Mouse (Mus musculus): ENCODE data around the gene Trf. TPM values are rescaled to one million over a fixed set of nuclear protein-coding genes. Genes with fewer than 3 reads are reported as not detected.

Trf gene
- total RNA-seq, 2 experiments from 2014 or later, result 39.7 to 47.5 TPM

DNA sequence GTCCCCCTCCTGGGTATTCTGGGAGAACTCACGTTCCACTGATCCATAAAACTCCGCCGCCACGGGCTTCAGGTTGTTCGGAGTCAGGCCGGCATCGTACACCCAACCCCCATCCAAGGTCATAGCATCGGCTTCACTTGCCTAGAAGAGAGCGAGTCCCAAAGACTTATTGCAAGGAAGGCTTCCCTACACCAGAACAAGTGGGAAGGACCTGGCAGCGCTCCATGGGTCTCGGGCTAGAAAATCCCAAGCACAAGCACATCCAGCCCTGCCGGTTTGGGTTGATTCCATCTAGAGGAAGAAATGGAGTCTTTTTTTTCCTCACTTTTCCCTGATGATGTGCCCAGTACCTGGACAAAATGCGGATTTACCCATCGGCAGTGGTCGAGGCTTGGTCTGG lies 3.4 kb downstream of the Trf start:
- intact Hi-C loops (cut with DNase I), result loop anchor here (5.0 kb wide), 1 partner anchor 75 kb away; no protein-coding TSS in a partner anchor
- no peak for DNase-seq (ENCODE audit: low spot score)

DNA sequence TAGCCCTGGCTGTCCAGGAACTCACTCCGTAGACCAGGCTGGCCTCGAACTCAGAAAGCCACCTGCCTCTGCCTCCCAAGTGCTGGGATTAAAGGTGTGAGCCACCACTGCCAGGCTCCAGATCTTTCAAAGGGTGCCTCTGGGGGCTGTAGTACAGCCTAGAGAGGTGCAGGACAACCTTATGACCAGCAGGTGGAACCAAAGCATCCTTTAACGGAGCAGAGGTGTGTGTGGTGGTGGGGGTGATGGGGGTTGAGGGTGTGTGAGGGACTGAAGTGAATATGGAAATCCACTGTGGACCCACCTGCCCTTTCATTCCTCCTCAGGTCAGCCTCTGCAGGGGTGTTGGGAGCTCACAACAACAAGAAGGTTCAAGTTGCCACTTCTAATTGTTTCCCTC lies 4.8 kb downstream of the Trf start:
- DNase-seq (ENCODE audit: low spot score), result no peak
- intact Hi-C loops (cut with DNase I), result loop anchor here (5.0 kb wide), 1 partner anchor 77 kb away; no protein-coding TSS in a partner anchor

DNA sequence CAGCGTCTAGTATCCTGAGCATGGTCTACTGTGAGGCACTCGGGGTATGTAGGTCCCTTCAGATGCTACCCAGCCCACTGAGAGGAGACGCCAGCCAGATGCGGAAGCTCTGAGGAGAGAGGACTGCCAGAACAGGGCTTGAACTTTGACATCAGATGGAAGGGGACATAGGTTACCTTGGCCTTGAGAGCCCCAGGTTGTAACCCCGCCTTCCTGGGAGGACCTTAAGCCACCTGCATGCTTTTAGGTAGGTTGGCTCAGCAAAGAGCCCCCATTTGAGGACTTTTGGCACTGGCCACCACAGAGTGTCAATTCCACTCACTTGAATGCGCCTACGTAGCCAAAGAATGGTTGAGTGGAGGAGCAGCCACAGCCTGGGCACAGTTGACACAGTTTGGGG lies 5.5 kb downstream of the Trf start:
- no peak for DNase-seq (ENCODE audit: low spot score)
- intact Hi-C loops (cut with DNase I), result loop anchor here (5.0 kb wide), 1 partner anchor 78 kb away; no protein-coding TSS in a partner anchor

DNA sequence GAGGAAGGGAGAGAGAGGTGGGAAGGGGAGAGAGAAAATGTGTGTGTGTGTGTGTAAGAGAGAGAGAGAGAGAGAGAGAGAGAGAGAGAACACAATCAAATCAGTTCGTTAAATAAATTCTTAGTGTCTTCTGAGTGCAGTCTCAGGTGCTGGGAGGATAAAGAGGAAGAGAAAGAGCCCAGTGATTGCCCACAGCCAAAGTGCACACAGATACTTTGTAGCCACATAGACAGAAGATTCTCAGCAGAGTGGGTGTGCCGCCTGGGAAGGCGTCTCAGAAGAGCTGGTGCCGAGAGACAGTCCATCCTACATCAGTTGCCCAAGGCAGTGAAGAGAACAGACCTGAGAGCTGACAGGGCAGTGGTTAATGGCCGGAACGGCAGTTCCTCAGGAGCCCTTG lies 16.0 kb downstream of the Trf start:
- intact Hi-C loops (cut with DNase I), result no loop called here
- DNase-seq (ENCODE audit: low spot score), result no peak

DNA sequence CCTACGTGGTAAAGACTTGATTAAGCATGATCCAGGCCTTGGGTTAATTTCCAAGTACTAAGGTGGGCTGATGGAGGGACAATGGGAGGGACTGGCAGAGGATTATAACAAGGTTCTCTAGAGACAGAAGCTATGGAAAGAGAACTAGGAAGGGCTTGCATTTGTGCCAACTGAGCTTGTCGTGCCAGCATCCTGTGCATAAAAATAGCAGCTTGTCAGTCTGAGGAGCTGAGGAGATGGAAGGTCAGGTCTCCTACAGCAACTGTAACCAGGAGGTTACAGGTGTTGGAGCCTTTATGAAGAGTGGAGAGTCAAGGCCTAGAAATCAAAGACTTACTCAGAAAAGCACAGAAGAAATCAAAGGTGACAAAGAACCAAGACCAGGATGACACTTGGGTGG lies 16.6 kb downstream of the Trf start:
- intact Hi-C loops (cut with DNase I), result no loop called here
- DNase-seq (ENCODE audit: low spot score), result no peak

DNA sequence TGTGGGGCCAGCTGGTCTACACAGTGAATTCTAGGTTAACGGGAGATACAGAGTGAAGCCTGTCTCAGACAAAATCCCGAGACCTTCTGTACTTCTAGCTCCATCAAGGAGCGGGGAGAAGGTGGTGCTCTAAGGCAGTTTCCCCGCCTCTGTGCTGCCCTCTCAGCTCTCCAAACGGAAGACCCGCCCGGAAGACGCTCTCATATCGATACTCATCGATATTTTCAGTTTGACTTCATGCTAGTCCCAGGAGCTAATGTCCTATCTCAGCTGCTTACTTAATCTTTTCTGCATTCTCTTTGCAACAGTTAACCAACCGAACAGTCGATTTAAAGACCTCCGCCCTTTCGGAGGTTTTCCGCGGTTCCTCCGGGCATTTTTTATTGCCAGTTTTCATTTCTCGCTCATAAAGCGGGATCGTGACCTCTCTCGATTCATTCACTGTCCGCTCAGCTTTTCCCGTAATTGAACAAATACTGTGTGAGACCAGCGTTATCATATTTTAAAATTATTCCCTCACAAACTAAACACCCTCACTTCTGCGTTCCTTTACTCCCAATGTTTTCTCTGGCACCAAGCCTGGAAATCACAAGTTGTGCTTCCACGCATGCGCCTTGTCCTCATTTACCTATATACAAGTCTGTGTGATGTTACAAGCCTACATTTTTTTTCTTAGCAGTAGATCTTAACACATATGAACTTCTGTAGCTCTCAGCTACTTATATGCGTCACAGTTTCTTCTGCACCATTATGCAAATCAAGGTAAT lies 17.4 kb downstream of the Trf start:
- intact Hi-C loops (cut with DNase I), result no loop called here
- no peak for DNase-seq (ENCODE audit: low spot score)

DNA sequence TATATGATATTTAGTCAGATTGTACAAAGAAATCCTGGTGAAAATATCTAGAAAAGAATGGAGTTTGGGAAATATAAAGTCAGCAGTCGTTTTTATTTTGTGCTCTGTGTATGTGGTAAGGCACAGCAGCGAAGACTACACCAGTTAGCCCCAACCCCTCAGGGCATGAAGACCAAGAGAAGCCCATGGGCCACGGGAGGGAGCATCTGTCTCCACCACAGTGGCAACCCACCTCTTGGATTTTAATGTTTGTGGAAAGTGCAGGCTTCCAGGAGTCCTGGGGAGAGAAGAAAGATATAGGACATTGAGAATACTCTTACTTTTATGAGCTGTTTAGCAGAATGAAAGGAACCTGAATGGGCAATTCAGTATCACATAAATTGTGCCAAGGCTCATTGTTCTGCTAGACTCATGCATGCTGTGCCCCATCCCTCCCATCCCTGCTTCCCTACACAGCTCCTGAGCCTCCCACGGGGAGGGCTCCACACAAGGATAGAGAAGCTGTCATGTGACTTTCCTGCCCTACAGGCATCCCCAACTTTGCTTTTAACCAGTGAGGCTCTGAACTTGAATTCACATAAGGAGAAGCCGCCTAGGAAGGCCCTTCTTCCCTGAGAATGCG lies 21.3 kb downstream of the Trf start:
- no peak for DNase-seq (ENCODE audit: low spot score)
- intact Hi-C loops (cut with DNase I), result loop anchor here (10.0 kb wide), 1 partner anchor 584 kb away; the partner anchor contains the start of genes Anapc13 and Cep63

DNA sequence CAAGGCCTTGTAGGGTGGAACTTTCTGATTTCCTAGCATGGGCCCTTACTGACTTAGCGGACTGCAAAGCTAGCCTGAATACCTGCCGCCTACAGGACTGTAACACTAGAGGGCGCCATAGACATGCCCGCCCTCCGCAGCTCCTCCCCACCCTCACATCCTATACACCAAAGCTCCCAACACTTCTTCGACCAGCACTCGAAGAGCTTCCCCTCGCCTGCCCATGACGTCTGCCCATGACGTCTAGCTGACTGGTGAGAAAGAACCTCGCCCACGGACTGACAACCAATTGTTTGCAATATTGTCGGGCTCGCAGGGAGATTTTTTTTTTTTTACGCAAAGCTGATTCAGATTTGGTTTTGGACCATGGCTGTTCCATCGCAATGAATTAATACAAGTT lies 22.4 kb downstream of the Trf start:
- peak; percentile 52 for DNase-seq (ENCODE audit: low spot score)
- intact Hi-C loops (cut with DNase I), result loop anchor here (1.0 to 10.0 kb wide), 2 partner anchors 94 to 583 kb away; partner anchors contain the start of genes Anapc13 and Cep63

DNA sequence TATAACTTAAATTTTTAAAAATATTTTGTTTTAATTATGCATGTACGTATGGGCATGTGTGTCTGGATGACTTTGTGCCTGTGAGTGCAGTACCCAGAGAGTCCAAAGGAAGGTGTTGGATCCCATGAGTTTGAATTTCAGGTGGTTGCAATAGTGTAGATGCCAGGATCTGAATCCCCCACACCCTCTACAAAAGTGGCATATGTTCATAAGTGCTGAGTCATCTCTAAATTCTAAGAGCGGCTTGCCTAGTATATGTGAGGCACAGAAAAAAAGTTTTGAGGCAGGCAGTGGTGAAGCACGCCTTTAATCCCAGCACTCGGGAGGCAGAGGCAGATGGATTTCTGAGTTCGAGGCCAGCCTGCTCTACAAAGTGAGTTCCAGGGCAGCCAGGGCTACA lies 24.5 kb downstream of the Trf start:
- intact Hi-C loops (cut with DNase I), result loop anchor here (10.0 kb wide), 1 partner anchor 581 kb away; the partner anchor contains the start of genes Anapc13 and Cep63
- DNase-seq (ENCODE audit: low spot score), result no peak

DNA sequence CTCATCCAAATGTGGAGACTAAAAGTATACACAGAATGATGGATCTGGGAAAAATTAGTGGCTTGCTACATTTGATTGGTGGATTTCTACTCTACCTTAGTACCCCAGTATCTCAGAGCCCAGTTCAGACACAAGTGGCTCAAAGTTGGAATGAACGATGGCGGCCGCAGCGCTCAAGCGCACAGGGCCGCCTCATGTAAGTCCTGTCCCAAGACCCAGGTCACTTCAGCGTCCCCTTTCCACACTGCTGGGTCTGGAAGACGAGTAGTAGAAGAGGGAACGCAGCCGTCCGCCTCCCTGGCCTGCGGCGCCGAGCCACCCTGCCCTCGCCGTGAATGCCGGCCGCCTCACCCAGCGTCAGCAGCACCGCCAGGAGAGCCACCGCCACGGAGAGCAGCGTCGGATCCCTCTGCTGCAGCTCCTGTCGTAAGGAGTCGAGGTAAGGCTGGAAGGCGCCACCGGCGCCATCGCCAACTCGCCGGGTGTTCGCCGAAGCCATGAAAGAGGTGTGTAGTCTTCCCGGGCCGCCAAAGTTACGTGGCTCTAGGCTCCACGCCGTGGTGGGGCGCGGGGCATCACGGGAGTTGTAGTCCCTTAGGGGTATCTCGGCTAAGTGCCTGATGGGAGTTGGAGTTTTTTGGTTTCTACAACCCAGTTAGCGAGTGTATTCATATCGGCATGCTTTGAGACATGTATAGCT lies 28.5 kb downstream of the Trf start, which contains the start of gene Srprb:
Gene Srprb, minus strand, starts transcription at position 577 of the 700 bp plus-strand sequence.
- peak; percentile 84 for DNase-seq (ENCODE audit: low spot score)
- intact Hi-C loops (cut with DNase I), result loop anchor here (5.0 to 10.0 kb wide), 2 partner anchors 166 to 577 kb away; partner anchors contain the start of genes Anapc13, Cdv3 and Cep63

DNA sequence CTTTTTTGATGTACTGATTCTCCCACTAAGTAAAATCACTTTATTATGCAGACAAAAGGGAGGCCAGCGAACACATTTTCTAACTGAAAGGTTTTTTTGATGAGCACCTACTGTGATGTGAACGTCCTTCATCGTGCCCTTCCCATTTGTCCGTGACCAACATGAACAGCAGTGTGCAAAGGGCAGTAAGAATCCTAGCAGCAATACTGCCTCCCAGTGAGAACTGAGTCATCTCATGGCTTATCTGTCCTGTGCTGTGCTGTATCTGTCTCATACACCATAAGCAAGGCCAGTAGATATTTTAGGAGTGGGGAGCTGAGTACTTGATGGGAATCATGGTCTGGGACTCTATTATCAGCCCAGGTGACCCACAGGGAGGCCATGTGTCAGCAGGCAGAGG lies 41.8 kb downstream of the Trf start:
- intact Hi-C loops (cut with DNase I), result no loop called here
- DNase-seq (ENCODE audit: low spot score), result no peak

DNA sequence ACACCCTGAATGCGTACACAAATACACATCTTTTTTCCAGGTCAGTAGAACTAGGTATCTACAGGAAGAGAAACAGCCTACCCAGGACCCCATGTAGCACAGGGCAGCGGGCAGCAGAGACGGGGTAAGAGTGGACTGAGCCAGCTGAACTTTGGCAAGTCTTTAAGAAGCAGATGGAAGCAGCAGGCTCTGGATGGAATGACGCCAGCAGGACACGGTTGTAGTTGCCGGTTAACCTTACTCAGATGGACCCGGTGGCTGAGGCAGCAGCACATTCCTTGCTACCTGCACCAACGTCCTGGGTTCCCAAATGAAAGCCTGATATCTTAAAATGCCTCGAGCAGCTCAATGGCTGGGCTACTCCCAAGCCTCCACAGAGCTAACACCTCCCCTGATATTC lies 43.5 kb downstream of the Trf start:
- intact Hi-C loops (cut with DNase I), result no loop called here

DNA sequence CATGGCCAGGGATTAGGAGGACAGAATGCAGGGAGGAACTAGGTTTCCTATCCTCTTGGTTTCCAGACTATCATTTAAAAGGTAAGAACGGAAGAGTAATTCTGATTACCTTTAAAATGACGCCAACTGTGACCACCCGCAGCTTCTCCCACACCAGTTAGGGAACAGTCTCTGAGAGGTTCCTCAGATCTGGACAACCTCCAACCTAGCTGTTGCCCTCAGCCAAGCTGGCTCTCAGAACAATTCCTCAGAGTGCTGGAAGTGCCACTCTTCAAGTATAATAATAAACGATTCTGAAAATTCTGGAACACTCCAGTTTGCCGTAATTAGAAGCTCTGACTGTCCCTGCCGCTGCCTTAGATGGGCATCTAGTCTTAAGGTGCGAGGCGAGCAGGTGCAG lies 44.3 kb downstream of the Trf start:
- intact Hi-C loops (cut with DNase I), result no loop called here
- no peak for DNase-seq (ENCODE audit: low spot score)

More for the DNA sequence above, 43.5 kb downstream of the Trf start:
- DNase-seq (ENCODE audit: low spot score), result no peak

DNA sequence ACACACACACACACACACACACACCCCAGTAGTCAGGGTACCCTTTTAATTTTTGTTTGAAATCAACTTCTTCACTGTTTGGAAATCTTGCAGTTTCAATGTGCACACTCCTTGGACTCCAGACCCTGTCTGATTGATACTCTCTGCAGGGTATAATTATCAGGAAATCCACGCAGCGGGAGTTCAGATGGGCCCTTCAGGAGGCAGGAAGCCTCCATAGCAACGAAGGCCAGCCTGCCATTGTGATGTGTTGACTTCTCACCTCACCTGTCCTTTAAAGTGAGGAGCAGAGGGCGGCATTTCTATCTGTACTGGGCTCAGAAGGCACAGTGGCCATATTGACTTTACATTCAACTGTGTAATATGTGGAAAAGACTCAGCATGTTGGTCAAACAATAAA lies 45.4 kb downstream of the Trf start:
- intact Hi-C loops (cut with DNase I), result no loop called here
- no peak for DNase-seq (ENCODE audit: low spot score)

DNA sequence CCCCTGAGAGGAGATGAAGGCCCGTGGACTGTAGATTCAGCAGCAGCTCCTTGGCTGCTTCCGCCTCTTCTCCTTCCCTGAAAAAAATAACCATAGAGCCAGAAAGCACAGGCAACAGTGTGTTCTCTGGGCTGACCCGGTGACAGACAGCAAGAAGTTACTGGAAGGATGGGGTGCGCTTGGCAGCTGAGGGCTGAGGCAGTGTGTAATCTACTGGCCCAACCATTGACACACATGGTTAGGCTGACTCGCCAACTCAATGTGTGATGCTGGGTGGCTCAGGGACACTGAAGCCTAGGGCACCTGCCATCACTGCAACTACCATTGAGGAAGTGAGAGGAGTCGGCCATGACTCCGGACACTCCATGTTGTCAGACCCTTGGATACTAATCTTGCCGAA lies 48.4 kb downstream of the Trf start:
- no peak for DNase-seq (ENCODE audit: low spot score)
- intact Hi-C loops (cut with DNase I), result no loop called here

DNA sequence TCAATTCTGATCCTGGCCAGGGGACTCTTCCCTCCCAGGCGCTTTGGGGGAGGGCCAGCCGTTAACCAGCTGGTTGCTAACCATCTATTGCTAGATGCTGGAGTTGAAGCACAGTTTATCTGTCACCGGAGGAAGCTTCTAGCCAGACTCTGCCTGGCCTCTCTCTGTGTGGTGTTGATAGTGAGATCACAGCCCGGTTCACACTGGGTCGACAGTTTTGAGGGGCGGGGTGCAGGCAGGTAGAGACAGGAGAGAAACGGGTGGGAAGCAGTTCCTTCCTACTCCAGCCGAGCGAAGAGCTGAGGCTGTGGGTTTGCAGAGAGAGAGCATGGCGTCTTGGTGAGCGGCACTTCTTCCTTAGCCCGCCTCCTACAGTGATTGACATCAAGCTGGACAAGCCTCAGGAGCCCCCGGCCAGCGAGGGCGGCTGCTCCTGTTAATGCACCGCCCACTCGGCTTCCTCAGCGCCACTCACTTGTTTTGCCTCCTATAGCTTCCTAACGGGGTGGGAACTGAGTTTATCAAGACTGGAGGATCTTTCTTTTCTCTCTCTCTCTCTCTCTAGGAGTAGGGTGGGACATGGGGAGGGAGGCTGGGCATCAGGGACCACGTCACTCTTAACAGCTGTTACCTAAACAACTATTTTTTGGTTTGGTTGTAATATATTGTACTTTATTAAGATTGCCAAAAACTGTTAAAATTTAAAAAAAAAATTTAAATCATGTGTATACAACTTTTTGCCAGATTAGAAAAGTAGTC lies 49.3 kb downstream of the Trf start:
- intact Hi-C loops (cut with DNase I), result no loop called here
- peak; percentile 59 for DNase-seq (ENCODE audit: low spot score)

DNA sequence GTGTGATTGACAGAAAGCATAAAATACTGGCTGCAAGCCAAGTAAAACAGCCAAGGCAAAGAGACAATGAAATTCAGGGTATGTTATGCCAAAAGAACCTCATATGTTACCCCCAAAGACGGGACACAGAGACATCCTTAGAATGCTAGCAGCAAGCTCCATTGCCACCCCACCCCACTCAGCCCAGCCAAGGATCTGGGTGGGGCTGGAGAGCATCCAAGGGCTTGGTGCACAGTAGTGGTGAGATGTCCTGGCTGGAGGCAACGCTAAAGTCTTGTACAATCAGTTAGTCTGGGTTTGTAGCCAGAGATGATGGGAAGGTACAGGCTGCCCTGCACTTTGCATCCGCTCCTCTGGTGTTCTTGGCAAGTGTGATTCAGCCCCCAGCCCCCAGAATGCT lies 49.9 kb downstream of the Trf start:
- peak; percentile 59 for DNase-seq (ENCODE audit: low spot score)
- intact Hi-C loops (cut with DNase I), result no loop called here

DNA sequence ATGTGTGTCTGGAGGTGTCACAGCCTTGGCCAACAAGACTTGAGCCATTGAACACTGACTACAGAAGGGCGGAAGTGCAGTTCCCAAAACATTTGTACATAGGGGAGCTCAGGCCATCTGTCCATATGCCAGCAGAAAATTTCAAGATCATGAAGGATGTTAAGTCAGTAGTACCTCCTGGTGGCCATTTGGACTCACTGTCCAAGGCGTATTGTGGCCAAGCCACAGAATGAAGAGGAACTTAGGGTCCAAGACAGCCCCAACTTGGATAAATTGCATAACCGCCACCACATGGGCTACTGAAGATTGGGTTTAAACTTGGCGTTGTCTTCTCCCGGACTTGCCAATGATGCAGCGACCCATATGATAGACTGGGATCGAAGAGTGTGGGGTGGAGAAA lies 54.6 kb downstream of the Trf start:
- DNase-seq (ENCODE audit: low spot score), result no peak
- intact Hi-C loops (cut with DNase I), result no loop called here

DNA sequence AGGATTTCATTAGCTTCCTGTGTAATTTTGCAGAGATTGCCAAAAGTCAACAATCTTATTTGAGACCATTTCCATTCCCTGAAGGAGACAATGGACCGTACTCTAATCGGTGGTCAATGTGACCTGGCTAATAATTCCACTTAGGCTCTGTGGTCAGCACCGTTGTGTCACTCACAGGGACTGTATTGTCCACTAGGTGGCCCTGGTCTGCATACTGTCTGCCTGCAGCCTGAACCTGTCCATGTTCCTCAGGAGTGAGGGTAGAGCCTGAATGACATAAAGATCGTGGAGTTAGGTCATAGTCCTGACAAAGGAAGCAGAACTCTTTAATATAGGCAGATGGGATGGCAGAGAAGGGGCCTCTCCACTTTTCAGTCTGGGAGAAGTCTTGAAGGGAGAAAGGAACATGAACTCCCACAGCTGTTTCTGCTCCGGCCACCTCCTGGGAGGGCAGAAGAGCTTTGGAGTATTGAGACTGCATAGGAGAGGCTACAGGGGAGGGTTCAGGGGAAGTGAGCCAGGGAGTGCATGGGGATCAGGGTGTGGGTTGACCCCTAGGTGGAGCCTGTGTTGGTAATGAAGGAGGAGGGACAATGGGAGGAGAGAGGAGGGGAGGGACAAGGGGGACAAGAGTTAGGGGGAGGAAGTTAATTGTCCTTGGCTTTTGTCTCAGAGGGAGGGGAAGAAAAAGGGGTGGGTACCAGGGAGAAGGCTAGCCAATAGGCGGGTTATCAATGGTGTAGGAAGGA lies 55.3 kb downstream of the Trf start:
- intact Hi-C loops (cut with DNase I), result no loop called here

More for the DNA sequence above, 55.3 kb downstream of the Trf start:
- DNase-seq (ENCODE audit: low spot score), result no peak

Data from heart, postnatal 25 days (tissue).